Mouse (Mus musculus) spleen, adult 18-20 months (tissue): Measurements from ENCODE around the gene Gnptab.
"Not testable (repeated sequence)": the region's sequence is repeated elsewhere in the genome, so short reads cannot be mapped to it uniquely, and the experiment has no call there.

Source experiments
- DNase-seq, 2 experiments: peaks; one replicate each; pipeline ENCODE4 v3.0.0; 2022; ENCODE audit warnings: mixed read lengths in 2 of 2

Gene Gnptab

DNA sequence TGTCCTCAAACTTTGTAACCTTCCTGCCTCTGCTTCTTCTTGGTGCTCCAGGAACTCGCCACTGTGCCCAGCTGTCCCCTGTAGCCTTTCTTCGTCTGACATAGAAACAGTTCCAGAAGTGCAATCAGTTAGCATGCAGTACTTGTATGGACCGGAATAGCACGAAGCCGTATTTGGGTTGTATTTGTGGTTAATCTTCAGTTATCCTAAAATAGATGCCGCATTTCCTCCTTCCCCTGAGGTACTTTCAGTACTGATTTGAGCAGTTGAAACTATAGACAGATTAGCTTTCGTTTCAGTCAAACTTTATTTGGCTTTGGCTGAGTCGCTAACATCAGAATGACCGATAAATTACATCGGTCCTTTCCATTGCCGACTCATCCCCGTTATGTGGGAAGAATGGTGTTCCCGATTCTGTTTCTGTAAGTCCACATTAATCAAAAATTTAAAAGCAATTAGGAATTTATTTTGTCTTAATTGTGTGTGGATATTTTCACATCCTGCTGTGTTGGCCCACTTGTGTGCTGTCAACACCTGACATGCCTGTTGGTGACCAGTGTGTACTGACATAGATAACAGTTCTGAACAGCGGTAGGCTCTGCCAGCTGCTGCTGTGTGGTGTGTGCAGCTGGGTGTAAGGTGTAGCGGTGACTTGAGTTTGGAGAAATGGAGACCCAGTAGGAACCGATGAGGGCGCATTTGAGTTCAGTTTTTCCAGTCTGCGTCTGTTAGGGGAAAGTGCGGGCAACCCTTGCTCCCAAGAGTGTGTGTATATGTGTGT is 41.9 kb downstream of the Gnptab start:
- peak in 1 of 2 experiments; percentile 34 for DNase-seq

DNA sequence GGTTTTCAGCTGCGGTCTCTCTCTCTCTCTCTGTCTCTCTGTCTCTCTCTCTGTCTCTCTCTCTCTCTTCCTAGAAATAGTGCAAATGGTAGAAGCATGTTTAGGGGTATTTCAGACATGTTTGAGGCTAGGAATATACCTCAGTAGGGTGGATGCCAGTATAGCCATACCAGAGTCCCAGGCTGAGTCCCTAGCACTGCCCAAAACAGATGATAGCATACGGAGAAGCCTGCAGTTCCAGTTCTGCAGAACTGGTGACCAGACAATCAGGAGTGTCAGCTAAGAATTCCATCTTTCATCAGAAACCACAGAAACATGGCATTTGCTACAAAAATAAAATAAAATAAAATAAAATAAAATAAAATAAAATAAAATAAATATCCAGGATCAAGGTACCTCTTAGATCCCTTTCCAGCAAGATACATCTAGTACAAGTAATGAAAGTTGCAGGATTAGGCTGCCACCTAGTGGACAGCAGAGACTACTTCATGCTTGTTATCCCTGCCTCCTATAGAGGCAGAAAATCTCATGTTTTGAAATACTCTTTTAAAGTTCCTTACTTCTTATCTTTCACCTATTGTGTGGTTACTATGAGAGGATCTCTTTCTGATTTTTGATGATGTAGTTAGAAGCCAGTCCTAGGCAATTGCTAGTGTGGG is 47.4 kb downstream of the Gnptab start:
- peak in 1 of 2 experiments; percentile 44 for DNase-seq

DNA sequence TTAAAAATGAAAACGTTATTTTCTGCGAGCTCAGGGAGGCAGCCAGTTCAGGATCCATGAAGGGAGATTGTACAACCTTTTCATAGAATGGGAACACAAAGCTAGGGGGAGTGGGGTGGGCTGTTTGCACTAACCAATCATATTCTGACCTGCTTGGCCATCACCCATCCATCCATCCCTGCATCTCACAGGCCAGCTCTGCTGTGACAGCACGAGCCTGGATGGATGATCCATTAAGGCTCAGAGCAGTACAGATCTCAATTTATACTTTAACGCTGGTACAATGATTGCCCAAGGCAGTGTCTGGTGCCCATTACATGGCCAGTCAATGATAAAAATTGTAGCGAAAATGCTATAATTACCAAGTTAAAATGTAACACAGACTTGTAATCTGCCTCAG is 48.0 kb downstream of the Gnptab start:
- no peak for DNase-seq

DNA sequence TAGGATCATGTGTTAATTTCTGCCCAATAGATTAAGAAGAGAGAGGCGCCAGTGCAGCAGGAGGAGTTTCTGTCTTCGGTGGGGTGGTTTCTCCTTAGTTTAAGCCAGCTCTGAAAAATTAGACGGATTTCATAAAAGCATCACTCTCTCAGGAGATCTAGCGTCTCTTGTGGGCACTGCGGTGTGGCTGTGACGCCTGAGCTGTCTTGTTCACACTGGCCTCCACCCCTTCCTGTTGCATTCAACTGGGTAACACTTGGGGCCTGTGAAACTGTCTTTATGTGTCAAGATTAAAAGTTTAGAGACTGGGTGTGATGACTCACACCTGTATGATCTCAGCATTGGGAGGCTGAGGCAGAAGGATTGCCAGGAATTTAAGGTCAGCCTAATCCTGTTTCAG is 49.1 kb downstream of the Gnptab start:
- DNase-seq, result no peak

DNA sequence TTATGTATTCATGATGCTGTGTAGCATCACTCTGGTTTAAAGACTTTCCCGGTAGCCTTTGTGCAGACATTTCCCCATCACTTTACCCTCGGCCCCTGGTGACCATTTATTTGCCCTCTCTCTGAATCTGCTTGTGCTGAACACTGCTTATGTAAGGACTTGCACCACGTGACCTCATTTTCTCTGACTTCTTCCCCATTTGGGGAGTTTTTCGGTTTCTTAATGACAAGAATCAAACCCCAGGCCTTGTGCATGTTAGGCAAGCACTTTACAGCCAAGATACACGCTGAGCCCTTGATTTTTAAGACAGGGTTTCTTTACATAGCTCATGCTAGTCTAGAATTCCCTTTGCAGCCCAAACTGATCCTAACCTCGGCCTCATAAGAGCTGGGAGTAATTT is 62.3 kb downstream of the Gnptab start:
- DNase-seq, result no peak

- no peak for DNase-seq
Measured at GRCm38 (mm10) chr10:88451221-88451620, 72.3 kb downstream of the Gnptab start.

GRCm38 (mm10) chr10:88451990-88452389 is 73.1 kb downstream of the Gnptab start:
- DNase-seq, result no peak

- DNase-seq, result no peak
Measured at GRCm38 (mm10) chr10:88457816-88458215, 78.9 kb downstream of the Gnptab start.

- DNase-seq, result no peak
Measured at GRCm38 (mm10) chr10:88459502-88459992, 80.6 kb downstream of the Gnptab start, which contains the start of gene Sycp3. Gene Sycp3, plus strand, starts transcription at chr10:88459569.

DNA sequence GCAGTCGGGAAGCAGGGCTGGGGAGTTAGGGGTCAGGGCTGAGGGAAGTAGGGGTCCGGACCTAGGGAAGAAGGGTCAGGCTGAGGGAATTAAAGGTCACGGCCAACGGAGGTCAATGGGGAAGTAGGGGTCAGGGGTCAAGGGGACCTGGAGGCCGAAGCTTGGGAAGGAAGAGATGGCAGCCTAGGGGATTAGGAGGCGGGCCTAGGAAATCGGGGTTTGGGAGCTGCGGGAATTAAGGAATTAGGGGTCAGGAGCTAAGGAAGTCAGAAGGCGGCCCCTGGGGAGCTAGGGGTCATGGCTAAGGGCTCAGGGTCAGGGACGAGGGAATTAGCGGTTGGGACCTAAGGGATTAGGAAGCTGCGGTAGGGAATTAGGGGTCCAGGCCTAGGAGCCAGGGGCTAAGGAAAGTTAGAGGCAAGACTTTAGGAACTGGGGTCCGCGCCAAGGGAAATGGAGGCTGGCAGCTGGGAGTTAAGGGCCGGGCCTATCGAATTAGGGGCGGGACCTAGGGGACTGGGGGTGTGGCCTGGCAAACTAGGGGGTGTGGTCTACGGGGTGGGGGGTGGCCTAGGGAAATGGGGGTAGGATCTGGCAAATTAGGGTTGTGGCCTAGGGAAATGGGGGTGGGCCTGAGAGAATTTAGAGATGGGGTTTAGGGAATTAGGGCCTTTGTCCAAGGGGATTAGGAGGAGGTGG is 81.3 kb downstream of the Gnptab start:
- DNase-seq, result no peak

- DNase-seq, result not testable (repeated sequence)
Measured at GRCm38 (mm10) chr10:88482866-88483265, 103.9 kb downstream of the Gnptab start.

- DNase-seq, result no peak
Measured at GRCm38 (mm10) chr10:88488629-88489028, 109.7 kb downstream of the Gnptab start.

DNA sequence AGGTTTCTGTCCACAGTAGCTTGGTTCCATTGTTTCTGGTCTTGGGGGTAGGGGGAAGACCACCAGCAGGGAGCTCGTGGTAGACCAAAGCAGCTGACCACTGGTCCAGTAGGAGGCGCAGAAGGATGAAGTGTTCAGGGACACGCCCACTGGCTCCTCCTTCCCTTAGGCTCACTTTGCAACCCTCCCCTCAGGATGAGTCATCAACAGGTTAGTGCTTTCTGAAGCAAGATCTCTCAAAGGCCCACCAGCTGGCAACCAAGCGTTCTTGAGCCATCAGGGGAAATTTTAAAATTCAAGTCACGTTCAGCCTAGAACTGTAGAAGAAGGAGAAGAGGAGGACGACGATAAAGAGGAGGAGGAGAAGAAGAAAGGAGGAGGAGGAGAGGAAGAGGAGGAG is 112.7 kb downstream of the Gnptab start:
- DNase-seq, result no peak

- DNase-seq, result no peak
Measured at GRCm38 (mm10) chr10:88492658-88493057, 113.7 kb downstream of the Gnptab start.

GRCm38 (mm10) chr10:88494959-88495587 is 116.1 kb downstream of the Gnptab start:
- DNase-seq, result no peak
